Mouse (Mus musculus): ENCODE data around the gene Vcp. TPM values are rescaled to one million over a fixed set of nuclear protein-coding genes. Genes with fewer than 3 reads are reported as not detected.

Vcp gene
- total and polyA plus RNA-seq, 2 experiments from 2014 or later = 166 to 438 TPM

DNA sequence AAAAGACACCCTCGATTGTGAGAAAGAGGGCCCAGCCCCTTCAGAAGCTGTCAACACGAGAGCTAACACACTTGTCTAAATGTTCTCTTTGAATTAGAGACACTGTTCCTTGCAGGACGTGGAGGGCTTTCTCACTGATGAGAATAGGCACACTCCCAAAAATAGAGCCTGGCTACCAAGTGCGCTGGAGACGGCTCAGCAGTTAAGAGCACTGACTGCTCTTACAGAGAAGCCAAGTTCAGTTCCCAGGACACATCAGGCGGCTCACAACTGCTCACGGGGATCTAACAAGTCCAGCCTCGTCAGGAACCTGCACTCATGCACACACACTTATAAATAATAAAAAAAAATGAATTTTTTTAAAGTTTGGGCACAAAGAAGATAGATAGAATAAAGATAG lies 41.4 kb downstream of the Vcp start:
- no peak overlapping the region for H3K9ac ChIP-seq (replicated peaks; ENCODE audit: low read depth, low read length)
- H3K4me1 ChIP-seq (ENCODE audit: control insufficient read depth, insufficient read depth) = peaks cover 21% of the 10 kb centered on the region; the same call in 1 of the 2 replicates
- 26% methylated on average over 8 of the region's 8 CpGs for WGBS
- no peaks in the 10 kb centered on the region for H3K9me3 ChIP-seq (replicated peaks; ENCODE audit: control insufficient read depth, low read length)
- H3K4me2 ChIP-seq (ENCODE audit: low read depth, low read length) = no peak overlapping the region
- ATAC-seq (ENCODE audit: insufficient read depth, low read depth) = peak; percentile 65
- H3K36me3 ChIP-seq (replicated peaks; ENCODE audit: control insufficient read depth, insufficient read depth, low read length) = peaks cover 33% of the 10 kb centered on the region
- peak; percentile 85 for DNase-seq (ENCODE audit: low spot score)
- H3K27me3 ChIP-seq (ENCODE audit: control insufficient read depth, insufficient read depth, low read length) = no peaks in the 10 kb centered on the region
- peak overlapping the region; percentile 78 for H3K27ac ChIP-seq (ENCODE audit: low read depth)
- H3K4me3 ChIP-seq (ENCODE audit: low read depth, low read length) = no peak overlapping the region
- TF ChIP-seq EP300 (IDR thresholded peaks at IDR 0.05; ENCODE audit: low read depth) = no peak
- TF ChIP-seq CTCF (IDR thresholded peaks at IDR 0.05; ENCODE audit: low read depth) = no peak

DNA sequence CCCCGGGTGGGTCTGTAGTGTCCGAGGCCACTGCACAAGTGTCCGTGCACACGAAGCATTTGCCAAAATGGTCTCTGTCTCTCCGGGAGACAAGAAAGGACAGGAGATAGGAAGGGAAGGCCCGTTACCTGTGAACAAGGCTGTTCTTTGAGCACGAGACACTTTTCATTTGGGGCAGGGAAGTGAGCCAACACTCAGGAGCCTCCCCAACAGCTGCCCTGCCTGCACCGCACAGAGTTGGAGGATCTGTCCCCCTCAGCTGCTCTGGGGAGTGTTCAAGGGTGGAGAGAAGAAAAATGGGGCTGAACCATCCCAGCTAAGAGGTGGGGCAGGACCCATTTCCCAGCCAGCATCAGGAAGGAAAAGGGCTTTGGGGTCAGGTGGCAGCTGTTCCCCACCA lies 42.3 kb downstream of the Vcp start:
- Histone ChIP-seq H3K27ac (ENCODE audit: low read depth) (peak overlapping the region; percentile 78), H3K4me3 (ENCODE audit: low read depth, low read length) (no peak overlapping the region), H3K9me3 (replicated peaks; ENCODE audit: control insufficient read depth, low read length) (no peaks in the 10 kb centered on the region), H3K27me3 (ENCODE audit: control insufficient read depth, insufficient read depth, low read length) (no peaks in the 10 kb centered on the region), H3K4me1 (ENCODE audit: control insufficient read depth, insufficient read depth) (peaks cover 21% of the 10 kb centered on the region; the same call in 1 of the 2 replicates), H3K4me2 (ENCODE audit: low read depth, low read length) (no peak overlapping the region), H3K9ac (replicated peaks; ENCODE audit: low read depth, low read length) (0 out of 2 replicates have a peak overlapping the region, but pooled peaks have one; percentile 19), H3K36me3 (replicated peaks; ENCODE audit: control insufficient read depth, insufficient read depth, low read length) (peaks cover 33% of the 10 kb centered on the region)
- 47% methylated on average over 8 of the region's 8 CpGs for WGBS
- ATAC-seq (ENCODE audit: insufficient read depth, low read depth) = no peak
- DNase-seq (ENCODE audit: low spot score) = no peak
- TF ChIP-seq CTCF (IDR thresholded peaks at IDR 0.05; ENCODE audit: low read depth) (no peak), EP300 (IDR thresholded peaks at IDR 0.05; ENCODE audit: low read depth) (no peak)

DNA sequence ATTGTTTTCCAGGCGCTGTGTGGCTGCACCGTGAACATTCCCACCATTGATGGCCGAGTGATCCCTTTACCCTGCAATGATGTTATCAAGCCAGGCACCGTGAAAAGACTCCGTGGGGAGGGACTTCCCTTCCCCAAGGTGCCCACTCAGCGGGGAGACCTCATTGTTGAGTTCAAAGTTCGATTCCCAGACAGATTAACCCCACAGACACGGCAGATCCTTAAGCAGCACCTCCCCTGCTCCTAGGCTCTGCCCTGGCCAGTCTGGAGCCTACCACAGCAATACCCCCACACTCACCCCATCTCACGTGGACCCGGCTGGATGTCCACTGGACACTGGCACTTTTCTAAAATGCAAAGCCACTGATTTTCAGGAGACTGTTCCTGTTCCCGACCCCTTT lies 43.0 kb downstream of the Vcp start:
- 75% methylated on average over 11 of the region's 11 CpGs for WGBS
- H3K4me3 ChIP-seq (ENCODE audit: low read depth, low read length) = no peak overlapping the region
- H3K36me3 ChIP-seq (replicated peaks; ENCODE audit: control insufficient read depth, insufficient read depth, low read length) = peaks cover 33% of the 10 kb centered on the region
- DNase-seq (ENCODE audit: low spot score) (no peak), ATAC-seq (ENCODE audit: insufficient read depth, low read depth) (no peak)
- no peaks in the 10 kb centered on the region for H3K27me3 ChIP-seq (ENCODE audit: control insufficient read depth, insufficient read depth, low read length)
- peaks cover 26% of the 10 kb centered on the region; the same call in 1 of the 2 replicates for H3K4me1 ChIP-seq (ENCODE audit: control insufficient read depth, insufficient read depth)
- 0 out of 2 replicates have a peak overlapping the region, but pooled peaks have one; percentile 19 for H3K9ac ChIP-seq (replicated peaks; ENCODE audit: low read depth, low read length)
- H3K9me3 ChIP-seq (replicated peaks; ENCODE audit: control insufficient read depth, low read length) = no peaks in the 10 kb centered on the region
- H3K4me2 ChIP-seq (ENCODE audit: low read depth, low read length) = no peak overlapping the region
- TF ChIP-seq EP300 (IDR thresholded peaks at IDR 0.05; ENCODE audit: low read depth) = no peak
- no peak for TF ChIP-seq CTCF (IDR thresholded peaks at IDR 0.05; ENCODE audit: low read depth)
- H3K27ac ChIP-seq (ENCODE audit: low read depth) = peak overlapping the region; percentile 78

DNA sequence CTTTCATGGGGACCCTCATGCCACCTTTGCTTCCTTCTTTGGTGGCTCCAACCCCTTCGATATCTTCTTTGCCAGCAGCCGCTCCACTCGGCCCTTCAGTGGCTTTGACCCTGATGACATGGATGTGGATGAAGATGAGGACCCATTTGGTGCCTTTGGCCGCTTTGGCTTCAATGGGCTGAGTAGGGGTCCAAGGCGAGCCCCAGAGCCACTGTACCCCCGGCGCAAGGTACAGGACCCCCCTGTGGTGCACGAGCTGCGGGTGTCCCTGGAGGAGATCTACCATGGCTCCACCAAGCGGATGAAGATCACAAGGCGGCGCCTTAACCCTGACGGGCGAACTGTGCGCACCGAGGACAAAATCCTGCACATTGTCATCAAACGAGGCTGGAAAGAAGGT lies 43.7 kb downstream of the Vcp start:
- H3K36me3 ChIP-seq (replicated peaks; ENCODE audit: control insufficient read depth, insufficient read depth, low read length) = peaks cover 33% of the 10 kb centered on the region
- TF ChIP-seq EP300 (IDR thresholded peaks at IDR 0.05; ENCODE audit: low read depth) = no peak
- no peak for TF ChIP-seq CTCF (IDR thresholded peaks at IDR 0.05; ENCODE audit: low read depth)
- WGBS = 91% methylated on average over 17 of the region's 17 CpGs
- no peak overlapping the region for H3K4me2 ChIP-seq (ENCODE audit: low read depth, low read length)
- ATAC-seq (ENCODE audit: insufficient read depth, low read depth) (no peak), DNase-seq (ENCODE audit: low spot score) (no peak)
- peaks cover 30% of the 10 kb centered on the region for H3K4me1 ChIP-seq (ENCODE audit: control insufficient read depth, insufficient read depth)
- no peaks in the 10 kb centered on the region for H3K27me3 ChIP-seq (ENCODE audit: control insufficient read depth, insufficient read depth, low read length)
- no peaks in the 10 kb centered on the region for H3K9me3 ChIP-seq (replicated peaks; ENCODE audit: control insufficient read depth, low read length)
- H3K9ac ChIP-seq (replicated peaks; ENCODE audit: low read depth, low read length) = no peak overlapping the region
- H3K27ac ChIP-seq (ENCODE audit: low read depth) = no peak overlapping the region
- no peak overlapping the region for H3K4me3 ChIP-seq (ENCODE audit: low read depth, low read length)

DNA sequence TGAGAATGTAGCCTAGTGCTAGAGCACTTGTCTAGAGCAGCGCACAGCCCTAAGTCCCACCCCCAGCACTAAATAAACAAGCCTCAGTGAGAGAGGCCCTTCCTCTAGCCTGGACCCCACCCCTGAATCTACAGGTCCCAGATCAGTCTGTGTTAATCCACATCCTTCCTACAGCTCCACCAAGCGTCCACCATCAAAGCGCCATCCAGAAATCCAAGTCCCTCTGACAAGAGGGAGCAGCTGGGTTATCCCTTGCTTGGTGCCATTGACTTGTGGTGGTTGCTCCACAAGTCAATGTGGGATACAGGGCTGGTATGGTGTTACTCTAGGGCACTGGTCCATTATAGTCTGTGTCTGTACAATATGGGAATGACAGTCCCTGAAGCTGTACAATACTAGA lies 45.1 kb downstream of the Vcp start:
- no peak overlapping the region for H3K4me3 ChIP-seq (ENCODE audit: low read depth, low read length)
- H3K9me3 ChIP-seq (replicated peaks; ENCODE audit: control insufficient read depth, low read length) = no peaks in the 10 kb centered on the region
- no peak for ATAC-seq (ENCODE audit: insufficient read depth, low read depth)
- no peak overlapping the region for H3K4me2 ChIP-seq (ENCODE audit: low read depth, low read length)
- H3K36me3 ChIP-seq (replicated peaks; ENCODE audit: control insufficient read depth, insufficient read depth, low read length) = peaks cover 33% of the 10 kb centered on the region
- WGBS = 91% methylated on average over 3 of the region's 3 CpGs
- peaks cover 39% of the 10 kb centered on the region for H3K4me1 ChIP-seq (ENCODE audit: control insufficient read depth, insufficient read depth)
- H3K27ac ChIP-seq (ENCODE audit: low read depth) = peak overlapping the region; percentile 100
- TF ChIP-seq CTCF (IDR thresholded peaks at IDR 0.05; ENCODE audit: low read depth) (no peak), EP300 (IDR thresholded peaks at IDR 0.05; ENCODE audit: low read depth) (no peak)
- H3K27me3 ChIP-seq (ENCODE audit: control insufficient read depth, insufficient read depth, low read length) = no peaks in the 10 kb centered on the region
- no peak overlapping the region for H3K9ac ChIP-seq (replicated peaks; ENCODE audit: low read depth, low read length)
- no peak for DNase-seq (ENCODE audit: low spot score)

DNA sequence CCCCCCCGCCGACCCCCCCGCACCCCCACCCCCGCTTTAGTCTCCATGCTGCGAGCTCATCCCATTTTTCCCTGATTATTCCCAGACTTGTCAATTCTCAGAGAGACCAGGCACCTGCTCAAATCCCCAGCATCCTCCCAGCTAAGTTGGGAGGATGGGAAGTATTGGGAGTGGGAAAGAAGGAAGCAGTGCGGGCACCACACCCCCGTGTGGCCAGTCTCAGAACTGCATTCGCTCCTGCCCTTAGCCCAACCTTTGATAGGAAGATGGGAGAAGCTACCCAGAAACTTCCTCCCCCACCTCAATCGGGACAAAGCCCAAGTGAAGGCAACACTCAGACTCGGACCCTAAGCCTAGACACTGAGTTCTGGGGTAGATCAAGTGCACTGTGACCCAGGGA lies 46.0 kb downstream of the Vcp start:
- Histone ChIP-seq H3K27me3 (ENCODE audit: control insufficient read depth, insufficient read depth, low read length) (no peaks in the 10 kb centered on the region), H3K4me2 (ENCODE audit: low read depth, low read length) (peak overlapping the region; percentile 22; the same call in 1 of the 2 replicates), H3K9me3 (replicated peaks; ENCODE audit: control insufficient read depth, low read length) (no peaks in the 10 kb centered on the region), H3K36me3 (replicated peaks; ENCODE audit: control insufficient read depth, insufficient read depth, low read length) (peaks cover 33% of the 10 kb centered on the region), H3K9ac (replicated peaks; ENCODE audit: low read depth, low read length) (no peak overlapping the region; the same call in 1 of the 2 replicates), H3K4me1 (ENCODE audit: control insufficient read depth, insufficient read depth) (peaks cover 31% of the 10 kb centered on the region), H3K27ac (ENCODE audit: low read depth) (peak overlapping the region; percentile 100), H3K4me3 (ENCODE audit: low read depth, low read length) (no peak overlapping the region)
- DNase-seq (ENCODE audit: low spot score) (peak; percentile 85), ATAC-seq (ENCODE audit: insufficient read depth, low read depth) (no peak)
- TF ChIP-seq EP300 (IDR thresholded peaks at IDR 0.05; ENCODE audit: low read depth) = no peak
- peak; percentile 89 for TF ChIP-seq CTCF (IDR thresholded peaks at IDR 0.05; ENCODE audit: low read depth)
- WGBS = 6% methylated on average over 9 of the region's 10 CpGs

Data from heart, postnatal 0 days (tissue).